Mouse (Mus musculus) c-Kit-negative CD71-positive TER-119-positive erythroid progenitor cells, embryonic 14.5 days (primary cell): ENCODE data around the gene Cacng3.

Experiments
- DNase-seq: peaks from one replicate; pipeline ENCODE4 v3.0.0-alpha.2; 2013; ENCODE audit warnings: low read depth, low spot score

Cacng3 gene

DNA sequence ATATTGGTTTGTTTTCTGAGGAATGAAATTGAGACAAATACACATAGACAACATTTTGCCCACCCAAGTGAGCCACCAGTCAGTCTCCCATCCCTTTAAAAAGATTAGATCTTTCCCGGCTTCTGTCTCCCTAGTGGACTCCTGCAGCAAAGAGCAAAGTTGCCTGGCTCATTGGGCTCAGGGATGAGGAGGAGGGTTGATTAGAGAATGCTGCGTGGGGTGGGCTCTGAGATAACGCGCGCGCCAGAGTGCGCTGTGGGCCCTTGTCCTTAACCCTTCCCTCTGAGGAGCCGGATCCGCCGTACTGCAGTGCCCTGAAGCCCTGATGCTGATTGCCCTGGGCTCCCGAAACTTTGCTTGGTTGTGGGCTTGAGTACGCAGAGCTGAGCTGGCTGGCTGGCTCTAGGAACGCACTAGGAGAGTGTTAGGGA lies at the start of gene Cacng3:
Cacng3 (plus strand) TSS at position 51 of the 431 bp plus-strand sequence.
- no peak for DNase-seq

DNA sequence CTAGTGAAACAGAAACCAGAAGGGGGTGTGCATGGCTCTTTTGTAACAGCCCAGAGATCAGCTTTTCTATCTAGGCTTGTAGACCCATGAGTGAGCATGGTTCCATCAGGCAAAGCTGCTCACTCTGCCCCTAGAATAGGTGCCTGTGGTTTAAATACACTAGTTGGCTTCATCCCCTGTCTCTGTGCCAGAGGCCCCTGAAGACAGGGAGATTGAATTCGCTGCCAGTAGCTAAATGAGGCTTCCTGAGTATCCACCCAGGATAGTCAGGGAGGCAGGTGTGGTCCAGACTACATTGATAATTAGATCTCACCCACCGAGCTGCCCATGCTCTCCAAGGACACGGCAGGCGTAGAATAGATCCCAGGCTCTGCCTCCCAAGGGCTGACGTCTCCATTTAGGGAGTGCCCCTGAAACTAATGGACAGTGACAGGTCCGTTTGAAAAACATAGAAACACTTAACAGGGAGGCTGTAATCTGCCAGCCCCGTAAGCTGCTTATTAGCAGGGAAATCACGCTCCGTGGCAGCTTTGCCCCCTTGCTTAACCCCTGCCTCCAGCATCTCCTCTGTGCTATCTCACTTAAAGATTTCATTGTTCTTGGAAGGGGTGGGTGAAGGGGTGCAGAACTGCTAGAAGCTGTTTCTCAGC lies 48.0 kb upstream of the Cacng3 start:
- no peak for DNase-seq

DNA sequence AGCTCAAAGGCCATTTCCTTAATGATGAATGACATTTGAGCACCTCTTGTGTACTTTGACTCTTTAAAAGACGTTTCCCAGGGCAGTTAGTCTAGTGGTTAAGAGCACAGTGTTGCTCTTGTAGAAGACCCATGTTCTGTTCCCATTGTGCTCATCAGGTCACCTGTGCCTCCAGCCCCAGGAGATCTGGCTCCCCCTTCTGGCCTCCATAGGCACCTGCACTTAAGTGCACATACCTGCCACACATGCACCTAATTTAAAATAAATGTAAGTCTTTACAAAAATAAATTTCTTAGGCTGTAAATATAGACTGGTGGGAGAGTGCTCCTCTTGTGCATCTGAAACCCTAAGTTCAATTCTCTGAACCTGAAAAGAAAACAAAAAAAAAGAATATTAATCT lies 46.5 kb upstream of the Cacng3 start:
- no peak for DNase-seq

DNA sequence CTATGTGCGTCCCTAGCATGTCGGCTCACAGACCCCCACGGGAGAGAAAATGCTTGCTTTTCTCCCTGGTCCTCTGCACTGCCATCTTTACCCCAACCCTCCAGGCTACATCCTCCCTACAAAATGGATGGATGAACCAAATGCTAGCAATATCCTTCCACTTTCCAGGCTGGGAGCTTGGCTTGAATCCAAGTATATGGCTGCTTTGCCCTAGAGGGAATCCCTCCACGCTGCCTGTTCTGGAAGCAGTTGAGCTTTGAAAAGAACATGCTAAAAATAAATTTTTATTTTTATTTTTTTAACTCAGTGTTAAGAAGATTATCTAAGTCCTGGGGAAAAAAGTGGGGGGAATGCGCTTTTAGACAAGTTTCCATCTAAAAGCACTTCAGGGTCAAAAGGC lies 42.2 kb upstream of the Cacng3 start:
- DNase-seq = no peak

DNA sequence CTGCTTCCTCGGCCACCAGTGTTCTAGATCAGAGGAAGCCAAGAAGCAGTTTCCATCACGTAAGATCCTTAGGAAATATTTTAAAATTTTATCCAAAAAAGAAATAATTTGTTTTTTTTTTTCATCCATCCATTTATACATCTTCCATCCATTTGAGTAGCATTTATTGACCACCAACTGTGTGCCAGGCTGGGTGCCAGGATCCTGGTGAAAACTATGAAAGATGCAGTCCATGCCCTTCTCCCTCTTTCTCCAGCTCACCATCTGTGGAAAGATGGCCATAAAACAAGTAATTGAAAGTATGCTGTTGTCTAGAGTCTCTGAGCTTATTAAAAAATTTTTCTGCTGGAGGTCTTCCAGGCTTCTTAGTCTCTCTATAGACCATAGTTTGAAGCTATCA lies 39.9 kb upstream of the Cacng3 start:
- DNase-seq = no peak

DNA sequence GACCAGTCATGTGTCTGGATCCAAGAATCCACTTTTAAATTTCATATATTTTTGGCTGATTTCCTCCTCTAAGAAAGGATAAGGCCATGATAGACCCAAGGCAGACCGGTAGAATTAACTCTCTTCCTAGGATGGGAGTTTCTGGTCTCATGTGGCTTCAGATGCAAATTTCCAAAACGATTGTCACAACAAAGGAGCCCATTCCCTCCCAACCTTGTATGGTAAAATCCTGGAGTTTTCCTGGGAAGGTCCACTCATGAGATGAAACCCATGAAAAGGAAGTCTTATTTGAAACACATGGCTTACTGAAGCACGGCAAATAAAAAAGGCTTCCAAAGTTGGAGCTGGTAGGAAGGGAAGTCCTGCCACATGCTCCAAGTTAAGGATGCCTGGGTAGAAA lies 39.1 kb upstream of the Cacng3 start:
- no peak for DNase-seq

DNA sequence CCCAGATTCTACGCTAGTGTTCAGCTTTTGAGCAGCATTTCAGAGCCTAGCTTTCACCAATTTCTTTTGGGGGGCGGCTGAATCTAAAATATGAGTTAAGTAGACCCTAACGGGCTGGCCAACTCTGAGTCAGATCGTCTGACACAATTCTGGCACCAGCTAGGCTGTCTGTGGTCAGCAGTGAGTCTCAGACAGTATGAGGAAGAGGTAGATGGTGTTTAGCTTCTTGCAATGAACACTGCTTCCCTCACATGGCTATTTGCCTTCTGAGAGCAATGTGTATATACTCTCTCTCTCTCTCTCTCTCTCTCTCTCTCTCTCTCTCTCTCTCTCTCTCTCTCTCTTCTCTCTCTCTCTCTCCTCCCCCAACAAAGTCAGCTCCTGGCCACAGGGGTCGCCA lies 37.3 kb upstream of the Cacng3 start:
- no peak for DNase-seq

DNA sequence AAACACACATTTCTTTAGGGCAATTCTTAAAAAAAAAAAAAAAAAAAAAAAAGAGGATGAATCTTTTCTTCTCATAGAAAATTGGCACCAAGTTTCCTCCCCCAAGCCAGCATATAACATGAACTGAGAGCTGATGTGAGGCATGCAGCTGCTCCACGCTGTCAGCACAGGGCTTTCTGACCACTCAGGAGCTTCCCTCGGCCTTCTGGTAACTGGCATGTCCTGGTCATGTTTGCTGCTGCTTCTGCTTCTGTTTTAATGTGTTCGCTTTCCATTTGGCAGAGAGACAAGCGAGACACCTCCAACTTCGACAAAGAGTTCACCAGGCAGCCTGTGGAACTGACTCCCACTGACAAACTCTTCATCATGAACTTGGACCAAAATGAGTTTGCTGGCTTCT lies 36.8 kb upstream of the Cacng3 start:
- DNase-seq = no peak

DNA sequence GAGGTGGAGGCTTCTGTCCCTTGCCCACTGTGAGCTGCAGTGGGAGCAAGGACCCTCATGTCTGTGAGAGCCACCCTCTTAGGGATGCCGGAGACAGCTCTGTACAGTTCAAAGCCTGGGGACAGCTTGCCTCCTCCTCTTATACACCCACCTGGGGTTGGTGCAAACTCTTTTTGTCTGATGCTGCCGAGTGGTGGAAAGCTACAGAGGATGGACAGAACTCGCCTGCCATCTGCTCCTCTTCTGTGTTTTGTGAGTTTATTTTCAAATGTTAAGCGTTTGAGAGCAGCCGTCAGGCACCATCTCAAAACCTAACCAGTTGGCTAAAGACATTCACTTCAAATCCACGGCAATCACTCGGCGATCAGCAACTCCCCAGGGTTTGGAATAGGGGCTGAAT lies 26.6 kb upstream of the Cacng3 start:
- no peak for DNase-seq

DNA sequence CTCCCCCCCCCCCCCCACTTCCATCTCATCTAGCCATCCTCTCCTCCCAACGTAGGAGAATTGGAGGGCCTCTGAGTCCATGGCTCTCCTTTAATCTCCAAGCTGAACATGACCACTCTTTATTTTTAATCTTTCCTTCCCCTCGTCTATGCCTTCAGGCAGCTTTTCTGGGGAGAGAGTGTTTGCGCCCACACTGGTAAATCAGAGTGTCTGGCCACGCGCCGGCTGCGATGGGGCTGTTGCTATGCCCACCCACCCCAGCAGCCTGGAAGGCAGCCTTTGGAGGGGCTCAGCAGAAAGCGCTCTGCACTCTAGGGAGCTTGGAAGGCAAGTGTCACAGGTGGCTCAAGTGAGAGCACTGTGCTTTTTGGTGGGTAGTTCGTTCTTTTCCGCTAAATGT lies 21.0 kb upstream of the Cacng3 start:
- DNase-seq = no peak

DNA sequence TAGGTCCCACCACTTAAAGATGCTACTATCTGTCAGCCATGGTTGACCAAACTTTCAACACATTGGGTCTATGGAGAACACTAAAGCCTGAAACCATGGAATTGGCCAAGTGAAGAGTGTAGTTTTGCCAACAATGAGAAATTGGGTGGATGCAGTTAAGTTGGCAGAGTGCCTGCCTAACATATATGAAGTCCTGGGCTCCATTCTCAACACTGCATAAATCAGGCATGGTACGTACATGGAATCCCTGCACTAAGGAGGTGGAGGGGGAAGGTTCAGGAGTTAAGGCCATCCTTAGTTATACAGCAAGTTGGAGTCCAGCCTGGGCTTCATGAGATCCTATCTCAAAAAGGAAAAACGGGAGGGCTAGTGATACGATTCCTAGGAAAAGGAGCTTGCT lies 17.8 kb upstream of the Cacng3 start:
- DNase-seq = no peak

DNA sequence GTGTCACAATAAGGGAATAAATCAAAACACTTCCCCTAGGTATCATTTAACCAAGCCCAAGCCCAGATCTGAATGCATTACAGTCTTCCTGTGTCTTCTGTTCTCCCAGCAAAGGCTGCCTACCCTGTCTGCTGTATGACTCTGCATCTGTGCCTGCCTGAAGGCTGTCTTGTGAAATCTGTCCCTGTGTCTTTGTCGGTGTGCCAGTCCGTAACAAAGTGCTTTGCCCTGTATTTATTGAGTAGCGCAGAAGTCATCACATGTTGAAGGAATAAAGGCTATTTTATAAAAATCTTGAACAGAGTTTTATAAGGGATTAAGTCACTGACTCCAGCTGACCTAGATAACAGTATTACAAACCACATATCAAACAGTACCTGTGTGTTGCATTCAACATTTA lies 13.6 kb upstream of the Cacng3 start:
- DNase-seq = no peak

DNA sequence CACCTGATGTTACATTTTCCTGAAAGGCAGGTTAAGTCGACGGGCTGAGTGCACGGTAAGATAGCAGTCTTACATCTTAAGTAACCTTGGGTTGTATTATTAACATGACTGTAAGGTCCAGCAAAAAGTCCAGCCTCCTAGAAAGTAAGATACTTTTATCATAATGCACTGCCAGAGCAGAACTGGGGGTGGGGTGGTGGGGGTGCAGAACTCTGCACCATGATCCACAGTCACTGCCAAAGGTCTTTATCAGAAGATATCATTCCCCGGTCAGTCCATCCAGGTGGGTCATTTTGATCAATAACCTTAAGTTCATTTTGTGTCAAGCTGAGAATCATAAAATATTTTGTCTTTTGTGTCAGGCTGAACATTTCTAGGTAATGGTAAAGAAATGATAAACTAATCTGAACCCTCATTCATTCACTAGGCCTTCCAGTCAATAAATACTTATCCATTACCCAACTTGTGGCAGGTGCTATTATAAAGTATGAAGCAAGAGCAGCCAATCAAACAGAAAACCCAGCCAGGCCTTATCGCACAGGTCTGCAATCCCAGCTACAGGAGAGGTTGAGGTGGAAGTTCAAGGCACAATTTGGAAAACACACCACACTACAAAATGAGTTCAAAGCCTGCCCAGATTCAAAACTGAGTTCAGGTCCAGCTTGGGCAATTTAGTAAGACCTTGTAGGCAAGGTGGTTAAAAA lies 12.7 kb upstream of the Cacng3 start:
- DNase-seq = no peak

DNA sequence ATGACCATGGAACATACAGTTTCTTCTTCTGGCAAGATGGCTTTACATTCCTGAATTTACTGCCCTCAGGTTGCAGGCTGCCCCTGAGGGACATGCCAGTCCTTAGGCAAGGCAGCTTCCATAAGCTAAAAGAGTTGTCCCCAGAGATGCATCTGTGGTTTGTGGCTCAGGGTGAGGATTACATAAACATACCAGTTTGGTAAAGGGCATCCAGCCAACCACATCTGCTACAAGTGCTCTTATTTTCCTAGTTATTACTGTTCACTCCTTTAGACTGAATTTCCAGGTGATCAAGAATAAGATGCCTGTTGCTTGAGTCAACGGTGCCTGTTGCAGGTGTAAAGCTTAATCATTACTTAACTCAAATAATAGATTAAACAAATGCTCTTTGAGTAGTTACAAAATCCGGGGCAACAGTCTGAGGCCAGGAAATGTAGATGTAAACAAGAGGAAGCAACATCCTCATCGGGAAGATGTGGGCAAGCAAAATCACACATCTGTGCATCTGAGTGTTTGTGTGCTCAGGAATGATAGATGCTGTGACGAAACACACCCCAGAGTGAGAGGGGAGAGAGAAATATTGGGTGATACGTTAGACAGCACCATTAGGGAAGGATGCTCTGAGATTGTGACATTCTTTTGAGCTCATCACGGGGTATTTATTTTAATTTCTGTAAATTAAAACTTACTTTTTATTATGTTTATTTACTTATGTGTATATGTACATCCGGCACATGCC lies 4.8 kb upstream of the Cacng3 start:
- DNase-seq = no peak

DNA sequence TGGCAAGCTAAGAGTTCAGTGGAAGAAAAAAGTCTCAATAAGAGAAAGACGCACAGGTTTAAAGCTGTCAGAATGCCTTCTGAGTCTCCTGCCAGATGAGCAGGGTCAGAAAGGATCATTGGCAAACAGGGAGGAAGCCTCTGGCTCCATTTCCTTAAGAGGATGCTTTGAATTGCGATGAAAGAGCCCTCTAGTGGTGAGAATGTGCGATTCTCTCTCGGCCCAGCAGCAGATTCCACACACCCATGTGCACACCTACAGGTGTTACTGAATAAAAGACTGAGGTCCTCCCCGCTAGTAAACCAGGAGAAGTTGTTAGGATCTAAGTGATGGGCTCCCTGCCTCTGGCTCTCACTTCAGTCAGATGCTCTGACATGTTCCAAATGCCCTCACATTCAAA lies 2.4 kb upstream of the Cacng3 start:
- DNase-seq = no peak

DNA sequence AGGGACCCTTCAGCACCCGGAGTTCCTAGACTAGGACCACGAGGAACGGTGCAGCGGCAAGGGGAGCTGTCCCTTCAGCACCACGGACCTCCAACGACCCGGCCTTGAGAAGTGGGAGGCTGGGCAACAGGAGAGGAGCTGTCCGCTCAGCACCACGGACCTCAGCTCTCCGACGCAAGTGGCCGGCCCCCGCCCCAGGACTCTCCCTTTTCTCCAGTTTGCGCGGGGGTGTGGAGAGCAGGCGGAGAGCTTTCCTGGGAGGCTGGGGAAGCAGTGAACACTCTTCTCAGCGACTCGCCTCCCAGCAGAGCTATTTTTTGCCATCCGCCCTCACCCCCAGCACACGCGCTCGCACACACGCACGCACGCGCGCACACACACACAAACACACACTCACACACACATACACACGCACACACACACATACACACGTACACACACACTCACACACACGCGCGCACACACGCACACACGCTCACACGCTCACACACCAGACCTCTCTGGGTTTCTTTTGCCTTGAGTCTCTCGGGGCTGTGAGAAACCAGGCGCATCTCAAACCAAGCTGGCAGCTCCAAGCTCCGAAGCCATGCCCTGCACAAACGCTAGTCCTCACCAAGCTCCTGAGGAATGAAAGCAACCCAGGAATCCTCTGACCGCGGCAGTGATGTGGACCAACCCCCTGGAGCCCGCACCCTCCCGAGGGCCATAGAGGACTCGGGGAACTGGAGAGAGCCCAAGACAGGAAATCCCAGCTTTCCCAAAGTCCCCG lies 765 bp downstream of the Cacng3 start:
- DNase-seq = no peak

DNA sequence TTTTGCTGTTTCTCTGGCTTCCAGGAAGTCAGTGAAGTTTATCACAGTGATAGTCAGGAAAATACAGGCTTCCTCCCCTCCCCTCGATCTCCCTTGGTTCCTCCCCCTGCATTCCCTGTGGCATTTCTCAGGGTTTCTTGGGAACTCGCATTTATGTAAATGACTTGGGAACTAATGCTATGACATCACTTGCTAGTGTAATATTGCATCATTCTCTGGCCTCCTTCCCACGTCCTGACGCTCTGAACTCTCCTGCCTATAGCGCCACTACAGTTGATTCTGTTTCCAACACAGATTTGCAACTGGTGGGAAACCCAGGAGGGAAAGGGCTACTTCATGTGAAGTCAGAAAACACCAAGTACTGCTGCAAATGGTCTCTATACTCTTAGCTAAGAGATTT lies 2.7 kb downstream of the Cacng3 start:
- DNase-seq = no peak

DNA sequence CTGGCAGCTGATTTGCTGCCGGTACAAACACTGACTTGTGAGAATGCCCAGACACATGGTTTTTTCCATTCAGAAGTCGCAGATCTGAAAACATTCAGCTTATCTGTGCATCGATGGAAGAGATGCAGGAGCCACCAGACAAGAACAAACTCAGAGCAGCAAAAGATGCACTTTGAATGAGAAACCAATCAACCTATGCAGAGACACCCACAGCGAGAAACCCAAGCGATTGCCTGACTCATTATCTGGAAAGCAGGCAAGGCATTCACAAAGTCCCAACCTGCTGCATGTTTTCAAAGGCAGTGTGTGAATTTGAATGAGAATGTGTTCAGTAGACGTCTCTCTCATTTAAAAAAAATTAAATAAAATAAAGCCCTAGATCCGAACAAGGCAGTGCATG lies 4.9 kb downstream of the Cacng3 start:
- no peak for DNase-seq

DNA sequence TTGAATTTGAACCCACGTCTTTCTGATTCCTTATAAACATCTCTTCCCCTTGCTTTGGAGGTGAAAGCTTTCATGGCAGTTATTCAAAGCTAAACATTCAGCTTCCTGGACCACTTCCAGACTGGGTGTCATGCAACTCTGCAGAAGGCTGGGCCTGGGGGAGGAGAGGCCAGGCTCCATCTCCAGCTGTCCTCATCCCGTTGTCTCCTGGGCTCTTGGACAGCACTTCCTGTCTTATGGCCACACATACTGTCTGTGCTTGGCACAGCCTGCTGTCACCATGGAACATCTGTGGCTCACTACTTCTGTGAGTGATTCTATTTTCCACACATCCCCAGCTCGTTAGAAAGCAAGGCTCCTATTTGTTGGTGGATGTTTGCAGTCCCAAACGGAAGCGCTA lies 31.5 kb downstream of the Cacng3 start:
- no peak for DNase-seq

DNA sequence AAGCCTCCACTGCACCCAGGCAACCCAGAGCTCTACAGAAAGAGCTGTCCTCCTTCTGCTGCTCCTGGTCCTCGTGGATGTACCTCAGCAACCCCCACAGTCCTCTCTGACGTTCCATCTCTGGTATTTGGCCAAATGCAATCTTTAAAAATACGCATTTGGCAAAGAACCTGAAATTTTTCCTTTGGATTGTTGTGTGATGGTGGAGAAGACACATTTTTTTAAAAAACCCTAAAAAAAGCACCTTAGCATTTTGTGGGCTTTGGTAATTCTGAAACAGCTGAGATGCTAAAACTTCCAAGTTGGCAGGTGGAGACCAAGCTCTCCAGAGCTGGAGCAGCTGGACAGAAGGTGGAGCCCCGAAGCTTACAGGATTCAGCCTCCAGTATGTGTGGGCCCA lies 32.2 kb downstream of the Cacng3 start:
- no peak for DNase-seq

DNA sequence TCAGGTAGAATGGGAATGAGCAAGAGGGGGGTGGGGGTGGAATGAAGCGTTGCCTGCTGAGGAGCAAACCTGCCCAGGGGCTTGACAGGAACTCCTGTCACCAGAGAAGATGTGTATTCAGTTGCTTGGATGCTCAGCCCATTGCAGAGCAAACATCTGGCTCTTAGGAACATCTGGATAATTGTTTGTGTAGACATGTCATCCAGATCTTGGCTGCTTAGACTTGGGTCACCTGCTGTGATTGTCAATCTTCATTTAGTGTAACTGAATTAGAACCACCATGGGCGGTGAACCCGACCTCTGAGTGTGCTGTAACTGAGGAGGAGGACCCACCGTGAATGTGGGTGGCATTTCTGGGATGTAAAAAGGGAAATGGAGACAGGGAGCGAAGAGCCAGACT lies 36.4 kb downstream of the Cacng3 start:
- no peak for DNase-seq

DNA sequence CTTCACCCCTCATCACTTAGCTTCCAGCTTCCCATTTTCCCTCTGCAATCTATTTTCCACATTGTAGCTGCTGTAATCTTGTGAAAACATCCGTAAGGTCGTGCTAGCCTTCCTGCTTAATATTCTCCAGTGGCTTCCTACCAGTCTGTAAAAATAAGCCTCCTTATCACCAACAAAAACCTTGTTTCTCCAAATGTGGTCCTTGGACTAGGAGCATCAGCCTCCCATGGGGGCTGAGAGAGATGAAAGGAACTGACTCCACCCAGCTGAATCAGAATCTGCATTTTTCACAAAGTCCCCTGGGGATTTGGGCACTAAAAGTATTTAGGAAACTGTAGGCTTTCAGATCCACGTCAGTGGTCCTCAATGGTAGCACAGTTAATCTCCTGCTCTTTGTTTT lies 46.0 kb downstream of the Cacng3 start:
- no peak for DNase-seq
